Mouse (Mus musculus) spleen, adult 2 months (tissue): ENCODE data around the gene Oxsr1.

Source experiments
- CTCF ChIP-seq: fragments of 200-500 bp; IDR thresholded peaks from 2 replicates; pipeline ENCODE4 v1.5.1; 2011; ENCODE audit warnings: mild to moderate bottlenecking, inconsistent platforms; ENCODE audit not compliant: insufficient read depth, insufficient read length, insufficient replicate concordance; ENCODE audit errors: extremely low read depth
- POLR2A ChIP-seq: fragments of 200-500 bp; IDR thresholded peaks from 2 replicates; pipeline ENCODE4 v1.6.1; 2011; ENCODE audit warnings: low read depth, low read length, inconsistent platforms

- TF ChIP-seq CTCF (no peak), POLR2A (no peak)
These were observed 50.7 kb downstream of the Oxsr1 start for GRCm38 (mm10) chr9:119271496-119271895.
